Mouse (Mus musculus) frontal cortex, postnatal 25 days (tissue): Measurements from ENCODE around the gene Tctn1.
"Not testable (repeated sequence)": the region's sequence is repeated elsewhere in the genome, so short reads cannot be mapped to it uniquely, and the experiment has no call there.

Experiments
- DNase-seq, 2 experiments: peaks; one replicate each; pipeline ENCODE4 v3.0.0; 2022; ENCODE audit warnings: low spot score in 2 of 2

Tctn1 gene

GRCm38 (mm10) chr5:122219655-122220629 lies 44.3 kb downstream of the Tctn1 start:
- DNase-seq: no peak

- no peak for DNase-seq
These were observed 45.3 kb downstream of the Tctn1 start for GRCm38 (mm10) chr5:122218928-122219327.

- no peak for DNase-seq
These were observed 46.0 kb downstream of the Tctn1 start for GRCm38 (mm10) chr5:122218109-122218905.

DNA sequence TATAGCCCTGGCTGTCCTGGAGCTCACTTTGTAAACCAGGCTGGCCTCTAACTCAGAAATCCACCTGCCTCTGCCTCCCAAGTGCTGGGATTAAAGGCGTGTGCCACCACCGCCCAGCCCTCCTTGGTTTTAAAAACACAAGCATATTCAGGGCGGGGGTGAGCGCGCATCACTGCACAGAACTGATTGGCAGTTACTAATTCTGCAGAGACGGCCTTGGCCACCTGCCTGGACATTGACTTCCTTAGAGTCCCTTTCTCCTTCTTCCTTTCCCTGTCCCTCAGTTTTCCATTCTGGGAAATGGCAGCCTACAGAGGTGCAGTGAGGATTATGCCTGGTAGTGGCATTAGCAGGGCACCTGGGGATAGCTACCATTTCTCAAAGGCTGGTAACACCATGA lies 46.6 kb downstream of the Tctn1 start:
- DNase-seq: no peak

GRCm38 (mm10) chr5:122213861-122214260 lies 50.4 kb downstream of the Tctn1 start:
- DNase-seq: no peak

- DNase-seq: not testable (repeated sequence)
These were observed 51.4 kb downstream of the Tctn1 start for GRCm38 (mm10) chr5:122212820-122213219.

DNA sequence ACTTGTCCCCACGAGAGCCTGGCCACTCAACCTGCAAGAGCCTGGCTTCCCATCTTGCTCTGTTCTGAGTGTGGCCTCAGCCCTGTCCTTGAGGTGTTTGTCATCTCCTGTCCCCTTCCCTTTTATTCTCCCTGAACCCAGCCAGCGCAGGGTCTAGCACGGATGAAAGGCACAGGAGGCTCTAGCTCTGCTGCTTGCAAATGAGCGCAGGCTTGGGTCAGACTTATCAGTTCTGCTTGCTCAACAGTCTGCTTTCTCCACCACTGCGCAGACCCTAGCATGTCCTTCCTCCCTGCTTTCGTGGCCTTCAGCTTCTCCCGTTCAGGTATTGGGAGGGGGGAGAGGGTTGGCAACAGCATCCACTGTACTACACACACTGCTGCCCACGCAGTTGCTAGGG lies 52.1 kb downstream of the Tctn1 start:
- DNase-seq: no peak

GRCm38 (mm10) chr5:122210890-122211289 lies 53.4 kb downstream of the Tctn1 start:
- DNase-seq: no peak

- no peak for DNase-seq
These were observed 54.5 kb downstream of the Tctn1 start for GRCm38 (mm10) chr5:122209591-122210368.

DNA sequence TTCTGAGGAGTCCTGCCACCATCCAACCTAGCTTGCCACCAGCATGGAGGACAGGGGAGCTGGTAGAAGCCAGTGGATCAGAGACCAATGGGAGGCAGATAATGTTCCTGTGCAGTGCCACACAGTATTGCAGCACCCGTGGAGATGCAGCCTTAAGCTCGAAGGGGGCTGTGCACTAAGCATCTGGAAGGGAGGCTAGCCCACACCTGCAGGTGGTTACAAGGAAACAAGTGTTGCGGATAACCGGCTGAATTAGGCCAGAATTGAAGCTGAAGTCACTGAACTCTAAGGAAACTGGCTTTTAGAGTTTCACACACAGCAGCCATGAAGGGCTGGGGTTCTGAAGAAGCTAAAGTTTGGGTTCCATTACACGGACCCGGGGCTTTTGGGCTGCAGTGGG lies 55.4 kb downstream of the Tctn1 start:
- no peak for DNase-seq

DNA sequence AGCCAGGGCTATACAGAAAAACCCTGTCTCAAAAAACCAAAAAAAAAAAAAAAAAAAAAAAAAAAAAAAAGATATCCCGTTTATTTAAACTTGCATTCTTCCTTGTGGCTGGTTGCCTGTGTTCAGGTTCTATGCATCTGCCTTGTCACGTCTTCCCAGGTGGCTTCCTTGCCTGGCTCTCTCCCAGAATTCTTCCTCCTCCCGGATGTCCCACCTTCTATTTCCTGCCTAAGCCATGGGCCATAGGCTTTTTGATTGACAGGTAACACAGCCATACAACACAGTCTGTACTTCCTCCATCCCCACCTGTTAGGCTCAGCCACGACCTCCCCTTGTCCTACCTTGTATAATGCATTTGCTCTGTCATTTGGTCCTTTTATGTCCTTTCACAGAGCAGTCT lies 57.8 kb downstream of the Tctn1 start, which contains the start of gene Hvcn1:
Hvcn1 (plus strand) TSS at position 330 of the 400 bp plus-strand sequence.
- no peak for DNase-seq

DNA sequence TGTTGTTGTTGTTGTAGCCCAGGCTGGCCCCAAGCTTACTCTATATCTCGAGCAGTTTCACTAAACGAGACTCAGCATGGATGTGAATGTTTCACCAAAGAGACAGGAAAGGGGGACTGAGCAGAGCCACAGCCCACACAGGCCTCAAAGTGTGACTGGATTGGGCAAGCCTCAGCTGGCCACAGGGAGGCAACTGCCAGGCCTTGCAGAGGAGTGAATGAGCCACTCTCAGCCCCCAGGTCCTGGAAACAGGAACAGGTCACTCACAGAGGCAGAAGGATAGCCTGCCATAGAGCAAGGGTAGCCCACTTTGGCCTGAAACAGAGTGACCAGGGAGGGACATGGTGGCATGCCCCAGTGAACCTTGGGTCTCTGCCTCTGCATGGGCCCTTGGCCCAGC lies 60.1 kb downstream of the Tctn1 start:
- DNase-seq: no peak

GRCm38 (mm10) chr5:122201904-122202303 lies 62.4 kb downstream of the Tctn1 start:
- no peak for DNase-seq

DNA sequence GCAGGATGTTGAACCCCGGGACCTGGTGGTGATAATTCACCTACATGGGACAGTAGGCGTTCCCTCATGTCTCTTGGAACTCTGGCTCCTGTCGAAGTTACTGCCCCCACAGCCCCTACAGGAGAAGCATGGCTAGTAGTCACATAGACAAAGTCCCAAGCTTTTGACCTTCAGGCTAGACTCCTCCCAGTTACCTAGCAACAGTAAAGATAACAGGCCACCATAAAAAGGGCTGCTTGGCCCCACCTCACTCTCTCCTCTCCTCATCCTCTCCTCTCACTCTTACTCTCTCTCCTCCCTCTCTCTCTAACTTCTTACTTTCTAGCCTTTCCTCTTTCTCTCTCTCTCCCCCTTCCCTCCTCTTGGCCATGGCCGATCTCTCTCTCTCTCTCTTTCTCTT lies 63.4 kb downstream of the Tctn1 start:
- no peak for DNase-seq

DNA sequence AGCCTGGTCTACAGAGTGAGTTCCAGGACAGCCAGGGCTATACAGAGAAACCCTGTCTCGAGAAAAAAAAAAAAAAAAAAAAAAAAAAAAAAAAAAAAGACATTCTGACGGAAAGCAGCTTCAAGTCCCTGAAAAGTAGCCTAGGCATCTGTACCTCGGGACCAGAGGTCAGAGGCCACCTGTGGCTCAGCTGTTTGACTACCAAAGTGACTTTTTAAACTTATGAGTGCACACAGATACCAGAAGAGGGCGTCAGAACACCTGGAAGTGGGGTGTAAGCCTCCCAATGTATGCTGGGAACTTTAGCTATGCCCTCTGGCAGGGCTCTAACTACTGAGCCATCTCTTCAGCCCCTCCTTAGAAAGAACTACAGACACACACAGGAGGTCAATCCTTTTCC lies 71.9 kb downstream of the Tctn1 start:
- DNase-seq: no peak

DNA sequence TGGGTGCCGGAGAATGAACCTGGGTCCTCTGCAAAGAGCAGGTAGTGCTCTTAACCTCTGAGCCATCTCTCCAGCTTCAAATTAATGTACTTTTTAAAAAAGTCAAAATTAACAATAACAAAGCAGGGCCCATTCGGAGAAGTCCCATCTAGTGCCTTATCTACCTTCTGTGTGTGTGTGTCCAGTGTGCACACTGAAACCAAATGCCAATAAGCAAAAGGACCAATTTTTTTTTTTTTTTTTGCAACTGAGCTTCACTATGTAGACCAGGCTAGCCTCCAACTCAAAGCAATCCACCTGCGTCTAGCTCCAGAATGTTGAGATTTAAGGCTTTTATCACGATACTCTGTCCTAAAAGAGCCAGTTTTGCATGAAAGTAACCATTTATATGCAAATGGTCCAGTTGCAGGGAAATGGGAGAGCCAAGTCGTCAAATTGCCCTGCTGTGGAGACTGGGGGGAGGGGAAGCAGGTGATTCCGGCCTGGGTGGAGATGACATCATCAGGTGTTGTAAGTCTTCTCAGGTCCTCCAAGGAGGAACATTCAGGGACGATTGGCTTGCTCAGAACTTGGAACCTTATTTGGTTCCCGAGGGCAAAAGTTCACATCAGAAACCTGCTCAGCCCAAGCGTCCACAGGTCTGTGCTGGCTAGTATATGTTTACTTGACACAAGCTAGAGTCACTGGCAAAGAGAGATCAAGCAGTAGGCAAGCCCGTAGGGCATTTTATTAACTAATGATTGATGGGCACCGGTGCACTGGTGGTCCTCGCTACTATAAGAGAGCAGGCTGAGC lies 72.8 kb downstream of the Tctn1 start:
- no peak for DNase-seq

DNA sequence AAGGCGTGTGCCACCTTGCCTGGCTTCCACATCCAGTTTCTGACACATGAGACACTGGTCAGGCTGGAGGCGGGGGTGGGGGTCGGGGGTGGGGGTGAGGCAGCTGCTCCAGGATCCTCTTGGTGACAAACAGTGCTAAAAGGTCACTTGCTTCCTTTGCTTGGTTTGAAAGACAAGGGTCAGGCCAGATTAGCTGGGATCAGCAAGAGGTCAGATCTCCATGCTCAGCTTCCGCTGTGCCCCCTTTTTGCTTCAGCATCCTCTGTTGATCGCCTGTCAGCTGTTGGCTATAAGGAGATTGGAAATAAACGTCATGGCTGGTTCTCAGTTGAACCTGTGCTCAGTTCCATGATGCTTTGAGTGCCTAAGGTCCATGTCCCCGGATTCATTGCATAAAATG lies 73.8 kb downstream of the Tctn1 start:
- no peak for DNase-seq

- DNase-seq: no peak
These were observed 75.1 kb downstream of the Tctn1 start for GRCm38 (mm10) chr5:122189115-122189514.
